Mouse (Mus musculus) erythroid progenitor cell, adult 5-6 weeks (primary cell): Measurements from ENCODE around the gene Zfp109. TPM values are rescaled to one million over a fixed set of nuclear protein-coding genes. Genes with fewer than 3 reads are reported as not detected.
"Not testable (repeated sequence)": the region's sequence is repeated elsewhere in the genome, so short reads cannot be mapped to it uniquely, and the experiment has no call there.

Experiments
- ATAC-seq: replicated peaks from 2 replicates; pipeline ENCODE4 v1.8.0; 2016; ENCODE audit warnings: moderate number of reproducible peaks, mild to moderate bottlenecking, moderate TSS enrichment, inconsistent platforms; ENCODE audit not compliant: poor library complexity, low FRiP score, severe bottlenecking
- total RNA-seq, 2 experiments: library from RNA; stranded (forward) in 1 of 2; stranded (reverse) in 1 of 2; fragments of 150-400 nt in 1 of 2; fragments of 186-747, 209-891 nt in 1 of 2; gene quantifications; 2 replicates each; pipeline versions ENCODE4 v1.2.3 to v1.2.4; 2015 to 2017; ENCODE audit warnings: low replicate concordance in 2 of 2

Zfp109 gene
- total RNA-seq (2015; ENCODE audit: low replicate concordance) (1.3 TPM in 1 of 2 replicates, not detected in the other), total RNA-seq (2017; ENCODE audit: low replicate concordance) (1.3 TPM in 1 of 2 replicates, not detected in the other)

DNA sequence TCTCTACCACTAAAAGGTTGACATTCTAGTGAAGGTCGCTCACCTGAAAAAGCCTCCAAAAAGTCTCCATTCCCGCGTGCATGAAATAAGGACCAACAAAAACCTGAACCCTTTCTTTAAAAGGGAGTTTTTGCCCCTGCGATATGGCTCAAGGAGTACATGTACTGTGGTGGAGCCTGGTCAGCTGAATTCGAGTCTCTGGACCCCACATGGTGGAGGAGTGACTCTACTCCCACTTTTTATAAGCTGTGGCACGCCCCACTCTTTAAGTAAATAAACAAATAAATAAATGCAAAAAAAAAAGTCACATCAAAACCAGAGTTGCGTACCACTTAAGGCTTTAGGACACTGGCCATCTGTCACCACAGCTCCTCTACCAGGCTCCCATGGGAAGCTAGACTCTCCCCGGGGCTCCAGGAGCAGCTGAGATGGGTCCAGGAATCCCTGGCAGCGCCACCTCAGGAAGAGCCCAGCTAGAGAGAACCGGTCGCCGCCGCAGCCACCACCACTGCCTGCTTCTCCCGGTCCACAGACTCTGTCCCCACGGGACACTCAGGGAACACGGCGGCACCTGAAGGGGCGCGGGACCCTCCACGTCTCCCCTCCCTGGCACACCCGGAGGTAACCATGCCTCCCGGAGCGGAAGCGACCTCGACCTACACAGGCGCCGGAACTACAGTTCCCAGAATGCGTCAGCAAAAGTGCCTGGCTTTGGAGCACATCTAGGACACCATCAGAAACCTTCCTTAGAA, at the start of gene Zfp109:
Gene Zfp109 (minus strand): TSS at position 521 of the 752 bp plus-strand sequence.
- ATAC-seq: no peak

GRCm38 (mm10) chr7:24286916-24287315, 49.6 kb upstream of the Zfp109 start:
- ATAC-seq: no peak

DNA sequence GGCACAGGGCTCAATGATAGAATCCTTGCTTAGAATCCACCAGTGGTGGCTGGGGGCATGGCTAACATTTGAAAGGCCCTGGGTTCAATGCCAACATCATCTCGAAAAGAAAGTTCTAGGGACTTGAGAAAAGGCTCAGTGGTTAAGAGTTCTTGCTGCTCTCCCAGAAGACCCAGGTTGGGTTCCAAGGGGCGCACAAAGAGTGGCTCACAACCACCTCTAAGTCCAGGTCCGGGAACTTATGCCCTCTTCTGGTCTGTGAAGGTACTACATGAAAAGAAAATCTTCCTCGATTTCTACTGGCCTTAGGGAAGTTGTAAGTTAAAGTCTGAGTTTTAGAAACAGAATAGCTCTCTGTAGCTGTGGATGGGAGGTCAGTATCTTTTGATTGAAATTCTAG, 48.7 kb upstream of the Zfp109 start:
- no peak for ATAC-seq

DNA sequence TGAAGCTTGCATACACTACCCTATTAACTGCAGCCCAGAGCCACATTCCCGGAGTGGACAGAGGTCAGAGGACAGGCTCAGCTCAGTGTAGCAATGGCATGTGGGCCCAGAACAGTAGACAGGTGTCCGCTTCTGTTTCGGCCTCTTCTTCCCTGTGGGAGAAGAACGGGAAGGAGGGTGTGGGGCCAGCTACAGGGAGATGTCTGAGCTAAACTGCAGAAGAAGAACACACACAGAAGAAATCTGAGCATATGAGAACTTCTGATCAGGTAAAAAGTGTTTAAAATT, 43.4 kb upstream of the Zfp109 start:
- ATAC-seq: no peak

DNA sequence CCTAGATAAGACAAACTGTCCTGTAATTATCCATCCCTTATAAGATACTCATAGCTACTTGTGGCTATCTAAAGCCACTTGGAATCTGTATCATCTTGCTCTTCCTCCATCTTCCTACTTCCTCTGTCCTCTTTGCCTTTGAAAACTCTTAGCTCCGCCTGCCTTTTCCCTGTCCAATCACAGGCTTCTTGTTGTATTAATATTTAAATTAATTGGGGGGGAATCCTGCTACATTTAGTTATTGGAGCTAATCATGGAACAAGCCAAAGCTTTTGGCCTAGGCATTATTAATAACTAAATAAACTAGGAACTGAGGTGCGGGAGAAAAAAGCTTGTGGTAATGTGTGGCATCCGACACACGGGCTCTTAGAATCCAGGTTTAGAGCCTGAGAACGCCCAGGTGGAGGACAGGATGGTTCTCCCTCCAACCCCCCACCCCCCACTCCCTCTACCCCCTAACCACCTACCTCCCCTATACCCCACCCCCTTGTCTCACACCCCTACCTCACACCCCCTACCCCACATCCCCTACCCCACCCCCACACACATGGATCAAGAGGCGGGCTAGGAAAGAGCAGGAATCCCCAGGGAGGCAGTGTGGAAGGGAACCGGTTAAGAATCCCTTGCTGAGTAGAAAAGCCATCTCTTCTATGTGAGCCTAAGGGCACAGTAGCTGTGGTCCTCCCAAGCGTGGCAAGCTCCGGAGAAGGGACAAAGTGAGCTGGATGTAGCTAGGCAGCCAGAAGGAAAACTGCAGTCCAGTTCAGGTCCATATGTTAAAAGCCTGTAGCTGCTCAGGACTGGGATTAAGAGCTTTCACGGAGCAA, 42.9 kb upstream of the Zfp109 start:
- ATAC-seq: no peak

- not testable (repeated sequence) for ATAC-seq
Measured at GRCm38 (mm10) chr7:24278771-24279170, 41.4 kb upstream of the Zfp109 start.

DNA sequence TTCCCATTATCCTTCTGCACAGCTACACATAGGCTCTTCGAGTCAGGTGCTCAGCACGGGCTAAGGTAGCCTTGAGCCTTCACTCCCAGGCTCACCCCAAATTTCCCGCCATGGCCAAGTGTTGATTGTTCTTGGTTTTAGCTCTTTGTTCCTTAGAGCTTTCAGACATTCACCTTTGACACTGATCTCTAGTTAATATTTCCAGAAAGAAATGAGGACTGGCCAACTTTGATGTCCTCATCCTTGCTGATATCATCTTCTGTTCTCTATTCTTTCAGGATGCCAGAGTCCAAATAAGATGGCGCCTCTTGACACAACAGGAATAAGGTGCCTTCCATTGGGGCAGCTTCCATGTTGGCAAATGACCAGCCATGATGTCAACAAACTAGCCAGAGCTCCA, 37.1 kb upstream of the Zfp109 start:
- no peak for ATAC-seq

- ATAC-seq: no peak
Measured at GRCm38 (mm10) chr7:24271191-24271590, 33.8 kb upstream of the Zfp109 start.

GRCm38 (mm10) chr7:24270288-24270672, 32.9 kb upstream of the Zfp109 start, which contains the start of gene Zfp93:
Gene Zfp93, plus strand, starts transcription at chr7:24270420.
- ATAC-seq: no peak

DNA sequence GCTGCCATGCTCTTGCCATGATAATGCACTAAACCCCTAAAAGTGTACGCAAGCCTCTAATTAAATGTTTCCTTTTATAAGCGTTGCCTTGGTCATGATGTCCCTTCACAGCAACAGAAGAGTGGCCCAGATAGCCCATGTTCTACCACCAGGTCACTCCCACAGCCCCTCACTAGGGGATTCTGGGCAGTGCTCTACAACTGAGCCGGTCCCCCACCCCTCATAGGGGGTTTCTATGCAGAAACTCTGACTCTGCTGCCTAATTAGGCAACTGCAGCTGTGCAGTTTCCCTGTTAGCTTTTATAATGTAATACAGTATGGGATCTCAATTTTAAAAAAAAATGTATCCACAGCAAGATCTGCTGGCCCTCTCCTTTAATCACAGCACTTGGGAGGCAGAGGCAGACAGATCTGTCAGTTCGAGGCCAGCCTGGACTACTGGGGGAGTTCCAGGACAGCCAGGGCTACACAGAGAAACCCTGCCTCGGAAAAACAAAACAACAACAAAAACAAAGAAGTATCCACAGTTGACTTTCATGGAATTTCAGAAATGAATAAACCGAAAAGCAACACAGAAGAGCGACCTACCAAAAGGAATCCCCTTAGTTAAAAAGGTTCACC, 32.4 kb upstream of the Zfp109 start:
- no peak for ATAC-seq

DNA sequence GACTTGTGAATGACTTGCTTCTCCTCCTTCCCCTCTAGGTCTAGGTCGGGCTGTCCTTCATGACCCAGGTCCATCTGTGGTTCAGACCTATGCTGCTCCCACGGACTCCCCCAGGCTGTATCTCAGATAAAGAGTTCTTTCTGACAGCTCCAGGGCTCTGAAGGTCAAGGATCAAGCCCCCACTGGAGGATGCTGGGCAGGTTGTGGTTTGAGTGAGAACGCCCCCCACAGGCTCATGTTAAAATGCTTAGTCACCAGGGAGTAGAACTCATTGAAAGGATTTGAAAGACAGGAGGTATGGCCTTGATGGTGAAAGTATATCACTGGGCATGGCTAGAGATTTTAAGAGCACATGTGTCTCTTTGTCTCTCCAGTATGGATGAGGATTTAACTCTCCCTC, 31.9 kb upstream of the Zfp109 start:
- ATAC-seq: no peak

GRCm38 (mm10) chr7:24268176-24269155, 31.1 kb upstream of the Zfp109 start:
- ATAC-seq: no peak

DNA sequence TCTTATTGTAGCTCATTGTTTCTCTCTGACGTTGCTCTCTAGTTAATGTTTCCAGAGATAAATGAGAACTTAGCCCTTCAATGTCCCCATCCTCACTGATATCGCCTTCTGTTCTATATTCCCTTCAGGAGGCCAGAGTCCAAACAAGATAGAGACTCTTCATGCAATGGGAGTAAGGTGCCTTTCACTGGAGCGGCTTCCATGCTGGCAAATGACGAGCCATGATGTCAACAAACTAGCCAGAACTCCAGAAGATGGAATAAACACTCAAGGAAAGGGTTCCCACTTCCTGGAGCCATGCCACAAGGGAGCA, 22.6 kb upstream of the Zfp109 start:
- no peak for ATAC-seq

DNA sequence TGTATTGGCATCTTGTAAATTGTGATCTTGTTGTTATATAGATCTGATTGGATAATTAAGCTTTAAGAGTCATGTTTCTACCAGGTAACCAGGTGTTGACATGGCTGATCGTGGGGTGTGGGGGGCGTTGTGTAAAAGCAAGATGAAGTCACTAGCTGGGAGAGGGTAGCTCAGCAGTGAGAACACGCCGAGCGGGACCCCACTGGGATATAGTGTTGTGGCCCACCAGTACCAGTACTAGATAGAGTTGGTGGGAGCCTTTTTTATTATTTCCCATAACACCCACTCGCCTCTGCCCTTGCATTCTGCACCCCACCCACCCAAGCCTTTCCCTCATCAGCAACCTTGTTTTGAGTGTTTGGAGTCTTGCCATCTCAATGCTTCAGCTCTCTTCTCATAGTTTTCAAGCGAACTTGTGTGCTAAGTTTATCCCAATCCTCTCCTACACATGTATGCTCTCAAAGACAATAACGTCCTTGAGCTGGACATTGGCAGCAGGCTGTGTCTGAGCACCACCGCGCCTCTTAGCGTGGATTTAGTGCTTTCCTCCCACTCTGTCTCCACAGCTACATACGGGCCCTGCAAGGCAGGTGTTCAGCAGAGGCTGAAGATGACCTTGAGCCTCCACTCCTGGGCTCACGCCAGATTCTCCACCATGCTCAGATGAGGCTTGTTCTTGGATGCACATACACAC, 22.1 kb upstream of the Zfp109 start:
- no peak for ATAC-seq

DNA sequence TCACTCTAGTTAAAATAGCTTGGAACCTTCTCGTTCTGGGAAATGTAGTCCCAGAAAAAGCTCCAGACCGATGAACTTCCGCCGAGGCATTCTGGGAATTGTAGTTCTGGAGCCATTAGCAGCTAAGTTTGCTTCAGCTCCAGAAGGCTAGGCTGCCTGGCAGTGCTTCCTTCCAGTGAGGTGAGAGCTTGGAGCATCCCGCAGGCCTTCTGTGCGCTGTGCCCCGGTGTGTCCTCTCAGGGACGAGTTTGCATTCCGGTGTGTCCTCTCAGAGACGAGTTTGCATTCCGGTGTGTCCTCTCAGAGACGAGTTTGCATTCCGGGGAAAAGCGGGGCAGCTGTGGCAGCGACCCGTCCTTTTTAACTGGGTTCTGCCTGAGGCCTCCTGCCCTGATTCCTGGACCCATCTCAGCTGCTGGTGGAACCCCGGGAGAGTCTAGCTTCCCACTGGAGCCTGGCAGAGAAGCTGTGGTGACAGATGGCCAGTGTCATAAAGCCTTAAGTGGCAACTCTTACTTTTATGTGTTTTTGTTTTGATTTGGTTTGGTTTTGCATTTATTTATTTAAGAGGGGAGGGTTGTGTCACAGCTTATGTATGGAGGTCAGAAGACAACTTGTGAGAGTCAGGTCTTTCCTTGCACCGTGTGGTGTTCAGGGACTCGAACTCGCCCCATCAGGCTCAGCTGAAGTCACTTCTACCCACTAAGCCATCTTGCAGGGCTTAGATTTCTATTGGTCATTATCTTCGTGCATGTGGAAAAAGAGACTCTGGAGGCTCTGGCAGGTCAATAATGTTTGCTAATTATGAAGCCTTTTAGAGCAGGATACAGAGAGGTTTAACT, 17.5 kb upstream of the Zfp109 start, which contains the start of gene Zfp108:
Gene Zfp108 (plus strand): TSS at position 162 of the 842 bp plus-strand sequence.
- ATAC-seq: no peak

GRCm38 (mm10) chr7:24253779-24254615, 16.6 kb upstream of the Zfp109 start:
- ATAC-seq: no peak

- ATAC-seq: no peak
Measured at GRCm38 (mm10) chr7:24211343-24211742, 26.0 kb downstream of the Zfp109 start, which contains the start of gene Zfp111. Gene Zfp111, minus strand, starts transcription at chr7:24211443.
